Mouse (Mus musculus) cerebellum, adult (tissue): ENCODE data around the gene Gm5862.
"Not testable (repeated sequence)": the region's sequence is repeated elsewhere in the genome, so short reads cannot be mapped to it uniquely, and the experiment has no call there.

Experiments used
- ATAC-seq: cut with Nextera tagmentation; 2 replicates; pipeline ENCODE4 v1.9.2; 2017; ENCODE audit warnings: mild to moderate bottlenecking, moderate library complexity, mixed read lengths; ENCODE audit not compliant: insufficient number of reproducible peaks, low FRiP score, low TSS enrichment

The Gm5862 gene

GRCm38 (mm10) chr5:26022816-26023215 is at the start of gene Gm5862:
Gm5862 (minus strand) TSS chr5:26022916.
- not testable (repeated sequence) for ATAC-seq

DNA sequence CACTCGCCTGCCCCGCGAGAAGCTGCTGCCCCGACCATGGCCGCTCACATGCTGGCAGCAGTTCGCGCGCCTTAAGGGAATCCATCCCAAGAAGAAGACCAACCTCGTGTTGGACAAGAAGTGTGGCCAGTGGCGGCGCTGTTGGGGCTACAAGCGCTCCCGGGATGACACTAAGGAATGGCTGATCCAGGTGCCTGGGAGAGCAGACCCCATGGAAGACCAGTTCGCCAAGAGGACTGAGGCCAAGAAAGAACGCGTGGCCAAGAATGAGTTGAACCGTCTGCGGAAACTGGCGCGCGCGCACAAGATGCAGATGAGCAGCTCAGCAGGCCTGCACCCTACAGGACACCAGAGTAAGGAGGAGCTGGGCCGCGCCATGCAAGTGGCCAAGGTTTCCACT is 48.0 kb upstream of the Gm5862 start:
- ATAC-seq: no peak

DNA sequence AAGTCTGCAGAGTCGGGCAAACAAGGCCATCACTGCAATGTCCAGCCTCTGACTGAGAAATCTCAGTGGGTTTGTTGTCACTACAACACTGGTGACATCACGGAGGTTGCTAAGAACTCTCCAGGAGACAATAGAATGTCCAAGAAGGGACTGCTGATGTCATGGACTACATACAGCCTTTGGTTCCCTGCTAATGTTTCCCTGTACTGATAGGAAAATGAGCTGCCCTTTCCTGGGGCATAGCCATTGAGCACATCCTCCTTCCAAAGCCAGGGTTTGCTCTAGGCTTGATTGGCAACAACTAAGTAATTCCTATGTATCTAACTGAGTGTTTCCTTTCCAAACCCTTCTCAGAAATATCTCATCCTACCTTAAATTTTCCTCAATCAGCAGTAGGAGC is 35.8 kb upstream of the Gm5862 start, which contains the start of gene Gm7347:
TSS of gene Gm7347 (minus strand) at position 101 of the 400 bp plus-strand sequence.
- not testable (repeated sequence) for ATAC-seq

- not testable (repeated sequence) for ATAC-seq
Observed at GRCm38 (mm10) chr5:26039458-26039857, 16.7 kb upstream of the Gm5862 start, which contains the start of gene Speer4a. Speer4a (minus strand) TSS chr5:26039558.

DNA sequence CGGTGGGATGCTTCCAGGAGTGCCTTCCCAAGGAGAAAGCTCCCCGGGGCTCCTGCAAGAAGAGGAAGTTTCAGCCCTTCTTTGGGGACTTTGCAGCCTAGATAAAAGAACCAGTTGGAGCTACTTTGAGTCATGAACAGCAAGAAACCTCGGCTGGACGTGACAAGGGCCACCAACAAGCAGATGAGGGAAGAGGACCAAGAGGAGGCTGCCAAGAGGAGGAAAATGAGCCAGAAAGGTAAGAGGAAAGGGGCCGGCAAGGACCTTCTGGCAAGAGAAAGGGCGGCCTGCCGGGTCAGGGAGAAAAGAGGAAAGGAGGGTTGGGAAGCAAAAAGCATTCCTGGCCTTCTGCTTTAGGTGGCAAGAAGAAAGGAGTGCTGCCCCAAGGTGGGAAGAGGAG is 15.0 kb downstream of the Gm5862 start:
- not testable (repeated sequence) for ATAC-seq

- peak; percentile 95 for ATAC-seq
Observed at GRCm38 (mm10) chr5:26006937-26007695, 15.6 kb downstream of the Gm5862 start.

DNA sequence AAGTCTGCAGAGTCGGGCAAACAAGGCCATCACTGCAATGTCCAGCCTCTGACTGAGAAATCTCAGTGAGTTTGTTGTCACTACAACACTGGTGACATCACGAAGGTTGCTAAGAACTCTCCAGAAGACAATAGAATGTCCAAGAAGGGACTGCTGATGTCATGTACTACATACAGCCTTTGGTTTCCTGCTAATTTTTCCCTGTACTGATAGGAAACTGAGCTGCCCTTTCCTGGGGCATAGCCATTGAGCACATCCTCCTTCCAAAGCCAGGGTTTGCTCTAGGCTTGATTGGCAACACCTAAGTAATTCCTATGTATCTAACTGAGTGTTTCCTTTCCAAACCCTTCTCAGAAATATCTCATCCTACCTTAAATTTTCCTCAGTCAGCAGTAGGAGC is 18.0 kb downstream of the Gm5862 start, which contains the start of gene Gm1979:
TSS of gene Gm1979 (minus strand) at position 101 of the 400 bp plus-strand sequence.
- ATAC-seq: not testable (repeated sequence)

DNA sequence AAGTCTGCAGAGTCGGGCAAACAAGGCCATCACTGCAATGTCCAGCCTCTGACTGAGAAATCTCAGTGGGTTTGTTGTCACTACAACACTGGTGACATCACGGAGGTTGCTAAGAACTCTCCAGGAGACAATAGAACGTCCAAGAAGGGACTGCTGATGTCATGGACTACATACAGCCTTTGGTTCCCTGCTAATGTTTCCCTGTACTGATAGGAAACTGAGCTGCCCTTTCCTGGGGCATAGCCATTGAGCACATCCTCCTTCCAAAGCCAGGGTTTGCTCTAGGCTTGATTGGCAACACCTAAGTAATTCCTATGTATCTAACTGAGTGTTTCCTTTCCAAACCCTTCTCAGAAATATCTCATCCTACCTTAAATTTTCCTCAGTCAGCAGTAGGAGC is 34.2 kb downstream of the Gm5862 start, which contains the start of gene Gm21698:
TSS of gene Gm21698 (minus strand) at position 101 of the 400 bp plus-strand sequence.
- not testable (repeated sequence) for ATAC-seq

DNA sequence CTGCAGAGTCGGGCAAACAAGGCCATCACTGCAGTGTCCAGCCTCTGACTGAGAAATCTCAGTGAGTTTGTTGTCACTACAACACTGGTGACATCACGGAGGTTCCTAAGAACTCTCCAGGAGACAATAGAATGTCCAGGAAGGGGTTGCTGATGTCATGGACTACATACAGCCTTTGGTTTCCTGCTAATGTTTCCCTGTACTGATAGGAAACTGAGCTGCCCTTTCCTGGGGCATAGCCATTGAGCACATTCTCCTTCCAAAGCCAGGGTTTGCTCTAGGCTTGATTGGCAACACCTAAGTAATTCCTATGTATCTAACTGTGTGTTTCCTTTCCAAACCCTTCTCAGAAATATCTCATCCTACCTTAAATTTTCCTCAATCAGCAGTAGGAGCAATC is 50.2 kb downstream of the Gm5862 start, which contains the start of gene Gm21680:
TSS of gene Gm21680 (minus strand) at position 101 of the 400 bp plus-strand sequence.
- ATAC-seq: not testable (repeated sequence)
